Mouse (Mus musculus) lung, postnatal 36 days (tissue): ENCODE data around the gene Pgm2.

Experiments used
- DNase-seq: peaks from one replicate; pipeline ENCODE4 v3.0.0; 2022; ENCODE audit warnings: mixed read lengths

Pgm2 gene

GRCm38 (mm10) chr5:64092748-64093292 is at the start of gene Pgm2:
Gene Pgm2 (plus strand): TSS chr5:64092950.
- peak; percentile 93 for DNase-seq

GRCm38 (mm10) chr5:64043694-64044453 is 48.9 kb upstream of the Pgm2 start:
- no peak for DNase-seq

GRCm38 (mm10) chr5:64044790-64045189 is 48.0 kb upstream of the Pgm2 start:
- DNase-seq, result peak; percentile 9

GRCm38 (mm10) chr5:64045502-64045901 is 47.2 kb upstream of the Pgm2 start:
- peak; percentile 55 for DNase-seq

- DNase-seq, result no peak
Measured at GRCm38 (mm10) chr5:64046995-64047394, 45.8 kb upstream of the Pgm2 start.

GRCm38 (mm10) chr5:64047921-64048320 is 44.8 kb upstream of the Pgm2 start:
- DNase-seq, result no peak

GRCm38 (mm10) chr5:64048605-64049004 is 44.1 kb upstream of the Pgm2 start:
- DNase-seq, result no peak

- DNase-seq, result no peak
Measured at GRCm38 (mm10) chr5:64049256-64049655, 43.5 kb upstream of the Pgm2 start.

GRCm38 (mm10) chr5:64053010-64053409 is 39.7 kb upstream of the Pgm2 start:
- DNase-seq, result no peak

GRCm38 (mm10) chr5:64056210-64056609 is 36.5 kb upstream of the Pgm2 start:
- DNase-seq, result no peak

- DNase-seq, result no peak
Measured at GRCm38 (mm10) chr5:64060881-64061280, 31.9 kb upstream of the Pgm2 start.

- no peak for DNase-seq
Measured at GRCm38 (mm10) chr5:64061643-64062042, 31.1 kb upstream of the Pgm2 start.

GRCm38 (mm10) chr5:64062882-64063621 is 29.7 kb upstream of the Pgm2 start:
- DNase-seq, result no peak

GRCm38 (mm10) chr5:64063622-64064355 is 29.0 kb upstream of the Pgm2 start:
- DNase-seq, result no peak

GRCm38 (mm10) chr5:64064401-64064800 is 28.3 kb upstream of the Pgm2 start:
- no peak for DNase-seq

GRCm38 (mm10) chr5:64065497-64066046 is 27.2 kb upstream of the Pgm2 start:
- DNase-seq, result no peak

- DNase-seq, result no peak
Measured at GRCm38 (mm10) chr5:64066159-64066558, 26.6 kb upstream of the Pgm2 start.

- DNase-seq, result no peak
Measured at GRCm38 (mm10) chr5:64067576-64067975, 25.2 kb upstream of the Pgm2 start.

GRCm38 (mm10) chr5:64070081-64070673 is 22.6 kb upstream of the Pgm2 start:
- DNase-seq, result peak; percentile 88

- DNase-seq, result no peak
Measured at GRCm38 (mm10) chr5:64070742-64071476, 21.8 kb upstream of the Pgm2 start.

GRCm38 (mm10) chr5:64074455-64074854 is 18.3 kb upstream of the Pgm2 start:
- DNase-seq, result no peak

- DNase-seq, result peak; percentile 73
Measured at GRCm38 (mm10) chr5:64075506-64075905, 17.2 kb upstream of the Pgm2 start.
